Mouse (Mus musculus) WW6 (cell line): ENCODE data around the gene Irf1.
A peak's percentile ranks its signal among the peaks of the same experiment; 100 is the strongest.
"Not testable (repeated sequence)": the region's sequence is repeated elsewhere in the genome, so short reads cannot be mapped to it uniquely, and the experiment has no call there.

ENCODE experiments used
- DNase-seq: peaks from one replicate; pipeline ENCODE4 v3.0.0-alpha.2; 2013; ENCODE audit warnings: low read depth, low spot score

The Irf1 gene

DNA sequence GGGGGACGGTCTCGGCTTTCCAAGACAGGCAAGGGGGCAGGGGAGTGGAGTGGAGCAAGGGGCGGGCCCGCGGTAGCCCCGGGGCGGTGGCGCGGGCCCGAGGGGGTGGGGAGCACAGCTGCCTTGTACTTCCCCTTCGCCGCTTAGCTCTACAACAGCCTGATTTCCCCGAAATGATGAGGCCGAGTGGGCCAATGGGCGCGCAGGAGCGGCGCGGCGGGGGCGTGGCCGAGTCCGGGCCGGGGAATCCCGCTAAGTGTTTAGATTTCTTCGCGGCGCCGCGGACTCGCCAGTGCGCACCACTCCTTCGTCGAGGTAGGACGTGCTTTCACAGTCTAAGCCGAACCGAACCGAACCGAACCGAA, at the start of gene Irf1:
Gene Irf1 (plus strand): TSS at position 255 of the 365 bp plus-strand sequence.
- DNase-seq: peak; percentile 95

DNA sequence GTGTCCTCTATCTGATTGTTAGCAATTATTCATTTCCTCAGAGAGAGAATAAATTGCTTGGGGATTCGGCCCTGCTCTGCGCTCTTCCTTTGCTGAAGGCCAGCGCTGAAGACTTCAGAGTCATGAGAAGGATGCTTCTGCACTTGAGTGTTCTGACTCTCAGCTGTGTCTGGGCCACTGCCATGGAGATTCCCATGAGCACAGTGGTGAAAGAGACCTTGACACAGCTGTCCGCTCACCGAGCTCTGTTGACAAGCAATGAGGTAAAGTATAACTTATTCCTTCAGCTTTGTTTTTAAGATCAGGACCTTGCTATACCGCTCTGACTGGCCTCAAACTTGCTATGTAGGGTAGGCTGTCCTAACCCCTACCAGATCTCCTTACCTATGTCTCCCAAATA, 49.1 kb upstream of the Irf1 start, which contains the start of gene Il5:
Gene Il5 (plus strand): TSS at position 80 of the 400 bp plus-strand sequence.
- DNase-seq: no peak

DNA sequence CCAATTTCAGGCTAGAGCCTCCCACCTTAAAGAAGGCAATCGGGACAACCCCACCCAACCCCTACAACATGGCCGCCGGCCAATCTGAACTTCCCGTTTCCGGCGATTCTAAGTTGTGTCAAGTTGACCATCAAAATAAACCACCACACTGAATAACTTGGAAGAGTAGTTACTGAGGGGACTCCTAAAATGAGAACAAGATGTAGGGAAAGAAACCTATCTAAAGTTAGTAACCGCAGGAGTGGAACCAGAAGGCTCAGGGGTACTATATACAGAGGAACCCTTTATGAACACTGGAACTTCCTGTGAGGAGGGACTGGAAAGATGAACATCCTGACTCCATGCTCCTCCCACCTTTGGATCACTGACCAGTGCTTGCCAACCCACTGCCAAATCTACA, 38.4 kb upstream of the Irf1 start:
- no peak for DNase-seq

DNA sequence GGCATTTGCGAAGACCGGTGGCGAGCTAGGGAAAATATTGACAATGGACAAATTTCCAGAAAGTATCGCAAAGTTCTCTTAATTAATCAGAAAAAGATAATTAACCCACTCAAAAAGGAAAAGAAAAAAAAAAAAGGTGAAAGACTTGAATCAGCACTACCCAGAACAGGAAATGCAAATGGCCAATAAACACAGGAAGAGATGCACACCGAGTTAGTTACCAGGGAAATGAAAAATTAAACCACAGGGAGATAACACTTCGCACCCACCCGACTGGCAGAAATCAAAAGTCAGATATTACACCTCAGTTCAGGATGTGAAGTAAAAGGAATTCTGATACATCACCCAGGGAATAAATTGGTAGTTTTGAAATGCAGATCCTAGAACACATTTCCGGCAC, 37.6 kb upstream of the Irf1 start:
- no peak for DNase-seq

DNA sequence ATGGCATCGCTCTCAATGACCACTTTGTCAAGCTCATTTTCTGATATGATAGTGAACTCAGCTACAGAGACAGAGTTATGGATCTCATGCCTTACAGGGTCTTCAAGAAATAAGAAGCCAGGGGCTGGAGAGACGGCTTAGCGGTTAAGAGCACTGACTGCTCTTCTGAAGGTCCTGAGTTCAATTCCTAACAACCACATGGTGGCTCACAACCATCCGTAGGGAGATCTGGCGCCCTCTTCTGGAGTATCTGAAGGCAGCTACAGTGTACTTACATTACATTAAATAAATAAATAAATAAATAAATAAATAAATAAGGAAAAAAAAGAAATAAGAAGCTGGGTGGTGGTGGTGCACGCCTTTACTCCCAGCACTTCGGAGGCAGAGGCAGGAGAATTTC, 36.0 kb upstream of the Irf1 start:
- DNase-seq: no peak

DNA sequence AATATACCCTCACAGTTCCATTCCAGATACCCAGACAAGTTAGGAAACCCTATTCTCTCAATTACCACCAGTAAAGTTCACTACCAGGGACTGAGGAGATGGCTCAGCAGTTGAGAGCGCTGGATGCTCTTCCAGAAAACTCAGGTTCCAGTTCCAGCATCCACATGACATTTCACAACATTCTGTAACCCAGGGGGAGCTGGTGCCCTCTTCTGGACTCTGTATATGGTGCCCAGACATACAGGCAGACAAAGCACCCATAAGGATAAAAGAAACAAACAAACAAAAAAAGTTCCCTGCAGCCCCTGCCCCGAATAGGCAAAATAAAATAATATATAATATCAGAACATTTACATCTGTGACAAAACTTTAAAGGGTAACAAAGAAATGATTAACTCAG, 35.4 kb upstream of the Irf1 start:
- no peak for DNase-seq

DNA sequence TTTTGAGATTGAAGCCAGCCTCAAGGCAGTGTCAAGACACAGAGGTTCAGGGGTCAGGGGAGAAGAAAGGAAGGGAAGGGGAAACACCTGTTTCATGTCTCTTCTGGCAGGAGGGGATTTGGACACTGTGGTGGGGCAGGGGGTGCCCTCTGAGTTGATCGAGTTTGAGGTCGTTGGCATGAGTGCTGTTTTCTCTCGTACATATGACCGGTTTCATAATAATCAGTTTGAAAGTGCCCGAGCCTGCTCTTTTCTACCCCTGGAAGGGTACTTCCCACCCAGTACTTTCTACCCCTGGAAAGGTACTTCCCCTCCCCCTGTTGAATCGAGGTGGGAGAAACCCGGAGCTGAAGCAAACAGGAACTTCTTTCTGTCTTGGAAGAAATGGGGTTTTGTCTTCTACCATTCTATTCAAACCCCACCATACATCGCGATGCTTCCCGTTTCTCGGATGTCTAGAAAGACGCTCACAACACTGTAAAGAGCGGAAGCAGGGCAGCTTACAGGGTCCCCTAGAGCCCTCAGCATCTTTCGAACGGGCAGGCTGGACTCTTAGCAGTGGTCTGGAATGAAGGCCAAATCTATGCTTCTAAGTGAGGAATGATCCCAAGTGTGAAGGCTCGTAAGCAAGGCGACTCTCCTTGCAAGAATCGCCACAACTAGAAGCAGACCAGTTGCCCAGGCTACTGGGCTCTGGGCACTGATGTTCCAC, 34.7 kb upstream of the Irf1 start:
- DNase-seq: no peak

DNA sequence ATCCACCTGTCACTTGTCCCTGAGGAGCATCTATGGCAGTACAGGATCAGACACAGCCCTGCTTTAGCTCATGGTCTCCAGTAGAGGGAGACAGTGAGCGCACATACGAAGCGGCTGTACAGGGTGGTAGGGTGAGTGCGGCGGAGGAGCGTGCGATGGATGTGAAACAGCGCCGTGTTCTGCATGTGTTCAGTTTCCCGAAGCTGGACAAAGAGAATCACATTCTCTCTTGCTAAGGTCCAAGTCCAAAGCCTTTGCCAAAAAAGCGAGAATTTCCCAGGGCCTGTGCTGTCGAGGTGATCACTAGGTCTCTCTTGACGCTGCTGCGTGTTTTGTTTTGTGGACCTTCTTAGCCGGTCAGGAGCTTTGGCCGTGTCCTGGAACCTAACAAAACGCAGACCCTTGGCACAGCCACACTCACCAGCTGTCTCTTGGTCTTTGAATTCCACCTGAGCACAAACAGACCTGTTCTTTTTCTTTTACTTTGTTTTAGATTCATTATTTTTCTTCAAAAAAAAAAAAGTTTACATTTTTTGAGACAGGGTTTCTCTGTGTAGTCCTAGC, 34.0 kb upstream of the Irf1 start:
- DNase-seq: peak; percentile 77

DNA sequence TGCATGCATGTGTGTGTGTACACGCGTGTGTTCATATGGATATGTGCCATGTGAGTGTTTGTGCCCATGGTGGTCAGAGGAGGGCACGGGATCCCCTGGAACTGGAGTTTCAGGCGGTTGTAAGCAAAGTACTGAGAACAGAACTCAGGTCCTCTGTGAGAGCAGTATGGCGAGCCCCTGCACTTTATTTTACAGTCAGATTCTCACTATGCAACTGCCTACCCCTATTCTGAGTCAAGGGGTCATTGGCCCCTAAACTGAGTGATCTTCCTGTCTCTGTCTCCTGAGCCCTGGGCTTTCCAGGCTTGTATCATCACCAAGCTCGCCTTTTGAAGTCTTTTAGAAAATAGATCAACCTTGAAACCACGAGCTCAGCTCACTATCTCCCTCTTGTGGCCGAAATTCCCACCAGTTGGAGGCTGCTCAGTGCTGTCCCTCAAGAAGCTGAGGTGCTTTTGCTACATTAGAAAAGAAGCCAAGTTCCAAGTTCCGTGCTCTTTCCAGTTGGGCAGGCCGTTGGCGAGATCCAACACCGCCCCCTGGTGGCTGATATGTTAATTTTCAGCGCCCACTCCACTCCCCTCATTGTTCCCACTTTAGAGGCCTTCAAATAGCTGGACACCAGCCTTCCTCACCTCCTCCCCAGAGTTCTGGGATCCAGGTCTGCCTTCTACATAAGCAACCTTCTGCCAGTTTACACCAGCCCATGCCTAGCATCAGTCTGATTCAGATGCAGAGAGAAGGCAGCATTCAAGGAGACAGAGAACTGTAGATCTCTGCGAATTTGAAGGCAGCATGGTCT, 32.8 kb upstream of the Irf1 start:
- DNase-seq: peak; percentile 93

DNA sequence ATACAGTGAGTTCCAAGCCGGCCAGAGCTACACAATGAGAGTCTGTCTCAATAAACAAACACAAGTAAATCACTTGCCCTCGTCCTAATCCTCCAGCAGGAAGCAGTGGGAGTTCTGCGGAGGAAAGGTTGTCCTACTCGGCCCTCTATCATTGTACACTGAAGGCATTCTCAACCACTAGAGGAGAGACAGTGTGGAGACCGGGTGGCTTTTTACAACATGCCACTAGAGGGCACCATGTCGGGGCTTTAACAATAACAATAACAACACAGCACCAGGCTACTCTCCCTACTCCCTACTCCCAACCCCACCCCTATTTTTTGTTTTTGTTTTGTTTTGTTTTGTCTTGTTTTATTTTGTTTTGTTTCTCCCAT, 32.3 kb upstream of the Irf1 start:
- DNase-seq: peak; percentile 64

DNA sequence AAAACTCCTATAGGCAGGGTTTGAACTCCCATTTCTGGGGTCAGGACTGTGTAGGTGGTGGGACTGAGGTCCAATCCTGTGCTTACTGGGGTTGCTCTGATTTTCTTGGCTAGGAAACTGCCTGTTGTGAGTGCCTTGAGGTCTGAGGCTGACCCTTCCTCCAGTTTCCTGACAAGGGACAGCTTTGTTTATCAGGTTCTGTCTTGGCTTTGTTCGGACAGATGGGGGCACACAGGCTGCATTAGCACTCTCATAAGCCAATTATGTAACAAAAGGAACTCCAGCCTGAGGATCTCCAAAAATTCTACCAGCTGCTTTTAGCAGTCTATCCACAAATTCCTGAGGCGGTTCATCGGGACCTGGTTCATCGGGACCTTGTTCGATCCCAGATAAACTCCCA, 27.5 kb upstream of the Irf1 start:
- DNase-seq: no peak

DNA sequence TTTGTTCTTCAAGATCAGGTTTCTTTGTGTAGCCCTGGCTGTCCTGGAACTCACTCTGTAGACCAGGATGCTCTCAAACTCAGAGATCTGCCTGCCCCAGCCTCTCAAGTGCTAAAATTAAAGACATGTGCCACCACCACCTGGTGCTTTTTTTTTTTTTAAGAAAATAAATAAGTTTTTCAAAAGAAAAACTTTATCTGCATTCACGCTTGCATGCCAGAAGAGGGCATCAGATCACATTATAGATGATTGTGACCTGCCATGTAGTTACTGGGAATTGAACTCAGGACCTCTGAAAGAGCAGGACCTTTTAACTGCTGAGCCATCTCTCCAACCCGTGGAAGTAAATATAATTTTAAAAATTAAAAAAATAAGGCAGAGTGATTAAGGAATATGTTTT, 24.6 kb upstream of the Irf1 start:
- no peak for DNase-seq

DNA sequence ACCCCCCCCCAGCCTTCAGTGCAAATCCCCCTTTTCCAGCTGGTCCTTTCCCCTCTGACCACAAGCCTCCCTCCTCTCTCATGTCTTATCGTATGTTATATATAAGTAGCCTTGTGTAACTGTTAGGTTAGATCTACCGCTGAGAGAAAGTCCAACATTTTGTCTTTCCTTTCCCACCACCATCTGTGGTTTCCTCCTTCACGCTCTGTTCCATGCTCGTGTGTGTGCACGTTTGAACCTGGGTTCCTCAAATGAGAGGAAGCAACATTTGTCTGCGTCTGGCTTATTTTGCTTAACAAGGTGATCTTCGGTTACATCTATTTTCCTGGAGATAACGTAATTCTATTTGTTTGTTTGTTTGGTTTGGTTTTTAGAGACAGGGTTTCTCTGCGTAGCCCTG, 21.8 kb upstream of the Irf1 start:
- no peak for DNase-seq

DNA sequence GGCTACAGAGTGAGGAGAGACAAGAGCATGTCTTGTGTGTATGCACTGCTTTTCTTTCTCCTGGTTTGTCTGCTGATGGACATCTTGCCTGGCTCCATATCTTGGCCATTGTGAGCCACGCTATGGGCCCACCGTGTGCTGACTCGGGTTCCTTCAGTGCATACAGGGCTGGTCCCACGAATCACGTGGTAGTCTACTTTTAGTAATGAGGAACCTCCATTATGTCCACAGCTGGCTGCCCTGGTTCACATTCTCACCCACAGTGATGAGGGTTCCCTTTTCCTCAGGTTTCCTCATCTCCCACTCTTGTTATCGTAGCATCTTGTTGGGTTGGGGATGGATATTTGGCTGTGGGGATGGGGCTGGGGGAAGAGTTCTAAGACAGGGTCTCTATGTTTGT, 21.2 kb upstream of the Irf1 start:
- DNase-seq: no peak

DNA sequence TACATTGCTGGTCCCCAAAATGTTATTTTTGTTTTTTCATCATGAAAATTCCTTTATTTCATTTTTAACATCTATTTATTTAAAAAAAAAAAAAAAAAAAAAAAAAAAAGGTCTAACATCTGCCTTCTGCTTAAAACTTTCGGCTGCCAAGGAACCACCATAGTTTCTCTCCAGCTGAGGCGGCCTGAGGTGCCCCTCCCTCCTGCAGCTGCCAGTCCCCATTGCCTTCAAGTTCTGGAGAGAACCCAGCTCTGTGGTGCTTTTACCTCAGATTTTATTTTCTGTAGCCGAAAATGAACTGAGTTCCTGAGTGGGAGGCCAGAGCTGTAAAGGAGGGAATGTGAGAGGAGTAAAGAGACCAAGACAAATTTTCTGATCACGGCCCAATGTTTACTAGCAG, 20.5 kb upstream of the Irf1 start:
- no peak for DNase-seq

DNA sequence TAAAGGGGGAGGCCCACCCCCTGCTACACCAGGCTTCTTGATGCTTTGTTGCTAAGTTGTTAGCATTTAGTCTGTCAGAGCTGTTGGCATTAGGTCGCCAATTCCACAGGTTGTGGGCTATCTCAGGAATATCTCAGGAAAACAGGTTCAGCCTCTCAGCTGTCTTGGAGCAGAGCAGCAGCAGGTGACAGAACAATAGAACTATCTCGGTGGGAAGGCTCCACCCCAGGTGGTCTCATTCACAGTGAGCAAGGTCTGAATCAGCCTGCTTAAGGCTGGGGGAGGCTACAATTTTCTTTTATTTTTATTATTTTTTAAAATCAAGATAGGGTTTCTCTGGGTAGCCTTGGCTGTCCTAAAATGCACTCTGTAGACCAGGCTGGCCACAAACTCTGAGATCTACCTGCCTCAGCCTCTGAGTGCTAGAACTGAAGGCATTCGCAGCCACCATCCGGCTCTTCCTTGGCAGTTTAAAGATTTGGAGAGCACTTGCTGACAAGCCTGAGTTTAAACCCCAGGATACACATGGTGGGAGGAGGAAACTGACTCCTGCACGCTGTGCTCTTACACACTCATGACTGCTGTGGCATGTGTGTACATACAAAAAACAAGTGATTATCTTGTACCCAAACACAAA, 20.0 kb upstream of the Irf1 start:
- DNase-seq: no peak

DNA sequence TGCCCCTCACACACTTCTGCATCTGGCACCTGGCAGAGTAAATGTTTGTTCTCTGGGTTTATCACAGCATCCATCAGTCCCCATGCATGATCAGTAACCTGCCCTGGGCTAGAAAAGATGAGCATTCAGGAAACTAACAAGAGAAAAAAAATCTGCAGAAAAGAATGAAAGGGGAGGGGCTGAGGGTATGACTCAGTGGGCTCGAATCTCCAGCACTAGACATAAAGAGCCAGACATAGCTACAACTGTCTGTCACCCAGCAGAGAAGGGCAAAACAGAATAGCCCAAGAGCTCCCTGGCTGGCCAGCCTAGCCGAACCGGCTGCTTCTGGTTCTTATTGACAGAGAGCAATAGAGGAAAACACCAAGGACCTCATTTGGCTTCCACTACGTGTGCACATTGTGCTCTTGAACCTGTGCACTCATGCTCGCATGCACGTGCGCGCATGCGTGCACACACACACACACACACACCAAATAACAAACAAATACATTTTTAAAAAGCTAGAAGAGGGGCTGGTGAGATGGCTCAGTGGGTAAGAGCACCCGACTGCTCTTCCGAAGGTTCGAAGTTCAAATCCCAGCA, 14.7 kb upstream of the Irf1 start:
- DNase-seq: no peak

DNA sequence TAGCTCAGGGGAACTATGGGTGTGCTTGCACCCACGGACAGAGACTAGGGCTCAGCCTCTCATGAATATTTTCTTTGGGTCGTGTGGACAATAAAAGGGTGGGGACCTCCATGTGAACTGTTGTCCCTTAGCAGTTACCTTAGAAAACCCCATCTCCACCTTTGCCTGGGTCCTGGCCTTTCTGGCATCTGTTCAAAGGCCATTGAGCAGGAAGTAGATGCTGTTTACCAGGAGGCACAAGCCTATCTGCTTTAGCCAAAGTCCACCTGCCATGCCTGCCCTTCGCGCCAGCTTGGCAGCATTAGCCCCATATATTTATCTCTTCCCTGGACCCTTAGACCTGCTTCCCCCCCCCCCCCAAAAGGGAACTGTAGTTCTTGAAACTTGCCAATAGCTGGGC, 12.2 kb upstream of the Irf1 start:
- DNase-seq: no peak

DNA sequence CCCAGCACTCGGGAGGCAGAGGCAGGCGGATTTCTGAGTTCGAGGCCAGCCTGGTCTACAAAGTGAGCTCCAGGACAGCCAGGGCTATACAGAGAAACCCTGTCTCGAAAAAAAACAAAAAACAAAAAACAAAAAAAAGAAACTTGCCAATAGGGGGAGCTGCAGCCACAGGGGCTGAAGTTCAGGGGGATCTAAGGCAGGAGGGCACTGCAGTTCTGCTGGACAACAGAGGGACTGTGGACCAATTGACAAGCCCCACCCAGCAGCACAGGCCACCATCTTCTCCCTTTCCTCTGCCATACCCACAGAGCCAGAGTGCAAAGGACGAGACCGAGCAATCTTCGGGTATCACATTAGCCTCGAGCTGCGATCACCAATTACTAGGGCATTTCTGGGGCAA, 11.8 kb upstream of the Irf1 start:
- DNase-seq: not testable (repeated sequence)

DNA sequence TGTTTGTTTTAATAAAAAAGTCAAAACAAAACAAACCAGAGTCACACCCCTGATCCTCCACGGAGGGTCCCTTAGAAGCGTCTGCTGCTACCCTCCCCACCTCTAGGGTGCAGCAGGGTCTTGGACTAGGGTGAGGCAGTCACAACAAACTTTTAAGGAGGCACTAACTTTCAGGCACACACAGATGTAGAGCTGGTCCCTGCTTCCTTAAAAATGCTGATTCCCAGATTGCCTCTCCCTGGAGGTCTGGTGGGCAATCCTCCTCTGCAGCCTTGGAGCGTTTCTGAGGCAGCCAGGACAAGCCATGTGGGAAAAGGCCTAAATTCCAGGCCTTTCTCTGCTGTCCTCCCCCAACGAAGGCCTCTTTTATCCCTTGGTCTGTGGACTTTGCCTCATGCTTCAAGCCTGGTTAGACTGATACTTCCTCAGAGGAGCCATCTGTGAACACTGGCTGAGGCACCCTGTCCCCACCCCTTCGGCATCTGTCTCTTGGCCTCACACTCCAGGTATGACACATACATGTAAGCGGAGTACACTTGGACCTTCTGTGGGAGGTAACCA, 10.9 kb upstream of the Irf1 start:
- DNase-seq: no peak

DNA sequence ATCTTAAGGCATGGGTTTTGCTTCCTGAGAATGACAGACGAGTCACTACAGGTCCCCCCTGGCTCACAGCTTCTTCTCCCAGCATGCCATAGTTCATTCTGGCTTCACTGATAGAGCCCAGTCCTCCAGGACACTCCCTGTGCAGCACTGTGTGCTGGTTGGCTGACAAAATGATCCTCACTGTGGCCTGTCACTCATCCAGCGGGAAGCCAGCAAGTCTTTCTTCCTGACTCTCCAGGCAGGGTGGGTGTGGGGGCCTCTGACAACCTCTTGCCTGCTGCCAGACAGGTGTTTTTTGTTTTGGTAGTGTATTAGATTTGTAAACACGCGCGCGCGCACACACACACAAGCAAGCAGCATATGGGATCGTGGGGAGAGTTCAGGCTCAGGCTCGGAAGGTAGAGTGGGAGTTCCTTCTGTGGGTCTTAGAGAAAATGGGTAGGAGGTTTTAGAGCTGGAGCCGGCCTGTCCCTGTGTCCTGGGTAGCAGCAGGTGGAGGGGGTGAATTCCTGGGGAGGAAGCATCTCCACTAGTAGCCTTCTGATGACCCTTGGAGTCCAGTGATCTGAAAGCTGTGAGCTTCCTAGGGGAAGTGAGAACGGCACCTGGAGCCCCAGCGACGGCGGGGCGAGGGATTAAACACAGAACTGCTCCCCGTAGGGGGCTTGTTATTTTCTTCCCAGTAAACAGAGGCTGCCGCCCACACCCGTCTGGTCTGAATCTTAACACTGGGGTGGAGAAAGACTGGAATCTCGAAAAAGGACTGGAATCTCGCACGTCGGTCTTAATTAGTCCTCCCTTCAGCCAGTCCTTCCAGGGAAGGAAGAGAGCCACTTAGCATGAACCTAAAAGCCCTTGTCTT, 10.0 kb upstream of the Irf1 start:
- no peak for DNase-seq
